Mouse (Mus musculus) cerebellum, adult 2 months (tissue): ENCODE measurements around the gene Myo7a. TPM values are rescaled to one million over a fixed set of nuclear protein-coding genes. Genes with fewer than 3 reads are reported as not detected.

Experiments used
- DNase-seq, 2 experiments: peaks; one replicate each; pipeline ENCODE4 v3.0.0; 2021
- H3K27ac ChIP-seq: fragments of 200-500 bp; 2 replicates; pipeline ENCODE4 v1.5.1; 2012; ENCODE audit warnings: low read length, control low read depth, inconsistent platforms; ENCODE audit not compliant: insufficient read depth
- H3K27me3 ChIP-seq: fragments of 200-500 bp; 2 replicates; pipeline ENCODE4 v1.6.1; 2012; ENCODE audit warnings: inconsistent platforms, mild to moderate bottlenecking, low read length, moderate library complexity; ENCODE audit not compliant: control insufficient read depth, insufficient read depth
- H3K4me1 ChIP-seq: fragments of 200-500 bp; 2 replicates; pipeline ENCODE4 v1.6.1; 2011; ENCODE audit warnings: low read length; ENCODE audit not compliant: control insufficient read depth, insufficient read depth
- H3K4me3 ChIP-seq: fragments of 200-500 bp; replicated peaks from 2 replicates; pipeline ENCODE3; 2011; ENCODE audit warnings: mild to moderate bottlenecking, low read depth, low read length, control low read depth; ENCODE audit not compliant: insufficient read depth
- CTCF ChIP-seq: fragments of 200-500 bp; IDR thresholded peaks from 2 replicates; pipeline ENCODE4 v1.5.1; 2011; ENCODE audit warnings: low read depth, mild to moderate bottlenecking, control low read depth, low read length, moderate library complexity, borderline replicate concordance; ENCODE audit not compliant: insufficient read depth
- POLR2A ChIP-seq: fragments of 200-500 bp; IDR thresholded peaks from 2 replicates; pipeline ENCODE4 v1.6.1; 2011; ENCODE audit warnings: low read length, control low read depth, borderline replicate concordance; ENCODE audit not compliant: insufficient read depth
- WGBS: fragments of 180-500 bp; shearing (Covaris S2); methylation state at CpG from one replicate; pipeline ENCODE4 v1.1.7; 2018; 5-methylcytosine and 5-hydroxymethylcytosine counted together
- polyA plus RNA-seq: library from polyadenylated mRNA; depleted of rRNA; stranded (reverse); fragments of >200 nt; gene quantifications from 2 replicates; pipeline ENCODE4 v1.2.3, GENCODE M21; 2012; rRNA removed

The Myo7a gene
- polyA plus RNA-seq, 1 experiment: 19.2 TPM

- peak in 1 of 2 experiments; percentile 35 for DNase-seq
- Histone ChIP-seq H3K27ac (no peak overlapping the region), H3K4me1 (no peaks in the 10 kb centered on the region), H3K27me3 (no peaks in the 10 kb centered on the region), H3K4me3 (no peak overlapping the region)
- TF ChIP-seq POLR2A (no peak), CTCF (peak; percentile 70)
- WGBS: 18% methylated on average over 8 of the region's 8 CpGs
Measured at GRCm38 (mm10) chr7:98051980-98052379, 67.3 kb downstream of the Myo7a start.

GRCm38 (mm10) chr7:98048101-98048824 lies 71.1 kb downstream of the Myo7a start:
- 78% methylated on average over 9 of the region's 9 CpGs for WGBS
- no peak for DNase-seq
- no peak overlapping the region for H3K27ac ChIP-seq
- no peak for TF ChIP-seq POLR2A
- no peak for TF ChIP-seq CTCF
- H3K4me1 ChIP-seq: no peaks in the 10 kb centered on the region
- no peak overlapping the region for H3K4me3 ChIP-seq
- H3K27me3 ChIP-seq: no peaks in the 10 kb centered on the region

GRCm38 (mm10) chr7:98002617-98003016 lies 116.7 kb downstream of the Myo7a start:
- WGBS: 85% methylated on average over 7 of the region's 7 CpGs

More at GRCm38 (mm10) chr7:98002617-98003016, 116.7 kb downstream of the Myo7a start:
- H3K27me3 ChIP-seq: no peaks in the 10 kb centered on the region
- H3K4me1 ChIP-seq: no peaks in the 10 kb centered on the region
- no peak overlapping the region for H3K4me3 ChIP-seq
- no peak overlapping the region for H3K27ac ChIP-seq
- no peak for DNase-seq
- TF ChIP-seq CTCF: no peak
- TF ChIP-seq POLR2A: no peak

Other genes starting within 250 kb of the Myo7a start
- gene Gdpd4, start 199.6 kb downstream of the Myo7a start, polyA plus RNA-seq: 0.08 and 0.17 TPM in 2 replicates
- gene Omp, start 26.0 kb upstream of the Myo7a start, polyA plus RNA-seq: 0.57 and 0.60 TPM in 2 replicates
- gene Capn5, start 58.8 kb upstream of the Myo7a start, polyA plus RNA-seq: 20.9 and 21.9 TPM in 2 replicates
- 0.73 and 1.1 TPM in 2 replicates for gene B3gnt6, start 80.0 kb upstream of the Myo7a start, polyA plus RNA-seq
- 11.5 and 11.8 TPM in 2 replicates for gene Acer3, start 201.7 kb upstream of the Myo7a start, polyA plus RNA-seq
- gene Tsku, start 241.8 kb upstream of the Myo7a start, polyA plus RNA-seq: 1.7 and 1.9 TPM in 2 replicates